Mouse (Mus musculus) layer of hippocampus, adult 9-11 months (tissue): Measurements from ENCODE around the gene Dph1.

ENCODE experiments used
- DNase-seq: peaks from one replicate; pipeline ENCODE4 v3.0.0; 2022

The Dph1 gene

GRCm38 (mm10) chr11:75172151-75173094 is 18.6 kb downstream of the Dph1 start:
- peak; percentile 65 for DNase-seq

- DNase-seq, result no peak
Measured at GRCm38 (mm10) chr11:75171186-75171865, 19.7 kb downstream of the Dph1 start.

- DNase-seq, result peak; percentile 93
Measured at GRCm38 (mm10) chr11:75170136-75170751, 20.8 kb downstream of the Dph1 start.

- no peak for DNase-seq
Measured at GRCm38 (mm10) chr11:75169405-75170080, 21.5 kb downstream of the Dph1 start, which contains the start of gene Hic1. TSS of gene Hic1 (minus strand) at chr11:75169519.

- DNase-seq, result no peak
Measured at GRCm38 (mm10) chr11:75168590-75169361, 22.3 kb downstream of the Dph1 start.

- no peak for DNase-seq
Measured at GRCm38 (mm10) chr11:75167643-75168589, 23.1 kb downstream of the Dph1 start.

GRCm38 (mm10) chr11:75166861-75167642 is 24.0 kb downstream of the Dph1 start:
- DNase-seq, result no peak

GRCm38 (mm10) chr11:75166193-75166842 is 24.7 kb downstream of the Dph1 start:
- DNase-seq, result no peak

- DNase-seq, result peak; percentile 63
Measured at GRCm38 (mm10) chr11:75165441-75166192, 25.4 kb downstream of the Dph1 start.

- no peak for DNase-seq
Measured at GRCm38 (mm10) chr11:75164750-75165149, 26.3 kb downstream of the Dph1 start.

- DNase-seq, result no peak
Measured at GRCm38 (mm10) chr11:75164051-75164450, 27.0 kb downstream of the Dph1 start.

- DNase-seq, result no peak
Measured at GRCm38 (mm10) chr11:75163379-75163778, 27.7 kb downstream of the Dph1 start.

- DNase-seq, result no peak
Measured at GRCm38 (mm10) chr11:75162591-75163080, 28.4 kb downstream of the Dph1 start.

GRCm38 (mm10) chr11:75161417-75162008 is 29.5 kb downstream of the Dph1 start:
- DNase-seq, result no peak

GRCm38 (mm10) chr11:75160954-75161353 is 30.1 kb downstream of the Dph1 start:
- no peak for DNase-seq

- DNase-seq, result no peak
Measured at GRCm38 (mm10) chr11:75159564-75159963, 31.5 kb downstream of the Dph1 start.

GRCm38 (mm10) chr11:75158432-75158831 is 32.6 kb downstream of the Dph1 start:
- DNase-seq, result no peak

GRCm38 (mm10) chr11:75157901-75158300 is 33.1 kb downstream of the Dph1 start:
- DNase-seq, result no peak
